Mouse (Mus musculus) MEL (cell line): Measurements from ENCODE around the gene Cma1. TPM values are rescaled to one million over a fixed set of nuclear protein-coding genes. Genes with fewer than 3 reads are reported as not detected.

Experiments
- polyA plus RNA-seq, 2 experiments: library from polyadenylated mRNA; stranded (reverse) in 1 of 2; unstranded in 1 of 2; fragments of >175 nt in 1 of 2; fragments of >200 nt in 1 of 2; gene quantifications; 2 replicates each; pipeline versions ENCODE4 v1.2.1 to v1.2.4; 2012; ENCODE audit warnings: low replicate concordance in 2 of 2, low read depth in 1 of 2; ENCODE audit not compliant: insufficient read length in 2 of 2, insufficient read depth in 1 of 2, missing spikeins in 1 of 2
- total RNA-seq: library from RNA; depleted of rRNA; stranded (reverse); fragments of 300-350 nt; gene quantifications from 2 replicates; pipeline ENCODE4 v1.2.3, GENCODE M21; 2012; rRNA removed

The Cma1 gene
- total and polyA plus RNA-seq, 3 experiments = 0.13 to 0.19 TPM; not detected in 1

Other genes starting within 250 kb of the Cma1 start
- 5.8 and 6.2 TPM in 2 replicates for gene Tgm1, start 230.7 kb downstream of the Cma1 start, total RNA-seq
- 10 to 100 TPM in 1 of 2 experiments, not detected in 1; 11.4 TPM for gene Tgm1, start 230.7 kb downstream of the Cma1 start, polyA plus RNA-seq
- gene Rabggta, start 222.4 kb downstream of the Cma1 start, total RNA-seq = 21.8 and 22.8 TPM in 2 replicates
- gene Rabggta, start 222.4 kb downstream of the Cma1 start, polyA plus RNA-seq = 10 to 100 TPM in 1 of 2 experiments, not detected in 1; 32.0 TPM
- gene Dhrs1, start 199.0 kb downstream of the Cma1 start, total RNA-seq = 20.0 and 21.7 TPM in 2 replicates
- gene Dhrs1, start 199.0 kb downstream of the Cma1 start, polyA plus RNA-seq = 10 to 100 TPM in 1 of 2 experiments, not detected in 1; 48.8 TPM
- 46.1 and 47.8 TPM in 2 replicates for gene Nop9, start 199.0 kb downstream of the Cma1 start, total RNA-seq
- 100 to 1,000 TPM in 1 of 2 experiments, not detected in 1; 112 TPM for gene Nop9, start 199.0 kb downstream of the Cma1 start, polyA plus RNA-seq
- 1.7 and 2.4 TPM in 2 replicates for gene Cideb, start 186.2 kb downstream of the Cma1 start, total RNA-seq
- gene Cideb, start 186.2 kb downstream of the Cma1 start, polyA plus RNA-seq = under 1 TPM in 1 of 2 experiments, not detected in 1; 0.53 TPM
- 0.19 and 0.59 TPM in 2 replicates for gene Ltb4r2, start 183.2 kb downstream of the Cma1 start, total RNA-seq
- under 1 TPM in 1 of 2 experiments, not detected in 1; 0.52 TPM for gene Ltb4r2, start 183.2 kb downstream of the Cma1 start, polyA plus RNA-seq
- 0.35 and 0.65 TPM in 2 replicates for gene Ltb4r1, start 178.7 kb downstream of the Cma1 start, total RNA-seq
- gene Ltb4r1, start 178.7 kb downstream of the Cma1 start, polyA plus RNA-seq = 1 to 10 TPM in 1 of 2 experiments, not detected in 1; 1.5 TPM
- gene Adcy4, start 160.6 kb downstream of the Cma1 start, total RNA-seq = 0.19 and 0.29 TPM in 2 replicates
- gene Adcy4, start 160.6 kb downstream of the Cma1 start, polyA plus RNA-seq = under 1 TPM in 1 of 2 experiments, not detected in 1; 0.35 TPM
- 67.1 and 77.4 TPM in 2 replicates for gene Ripk3, start 155.8 kb downstream of the Cma1 start, total RNA-seq
- 100 to 1,000 TPM; 123 to 124 TPM for gene Ripk3, start 155.8 kb downstream of the Cma1 start, polyA plus RNA-seq
- 0.20 and 0.27 TPM in 2 replicates for gene Nfatc4, start 121.5 kb downstream of the Cma1 start, total RNA-seq
- gene Nfatc4, start 121.5 kb downstream of the Cma1 start, polyA plus RNA-seq = under 1 TPM in 1 of 2 experiments, not detected in 1; 0.71 TPM
- gene Nynrin, start 90.7 kb downstream of the Cma1 start, total RNA-seq = not detected in 2 replicates
- gene Nynrin, start 90.7 kb downstream of the Cma1 start, polyA plus RNA-seq = not detected
- not detected in 2 replicates for gene Cbln3, start 60.3 kb downstream of the Cma1 start, total RNA-seq
- under 1 TPM in 1 of 2 experiments, not detected in 1; 0.19 TPM for gene Cbln3, start 60.3 kb downstream of the Cma1 start, polyA plus RNA-seq
- 5.2 and 6.0 TPM in 2 replicates for gene Khnyn, start 59.7 kb downstream of the Cma1 start, total RNA-seq
- 10 to 100 TPM in 1 of 2 experiments, not detected in 1; 13.3 TPM for gene Khnyn, start 59.7 kb downstream of the Cma1 start, polyA plus RNA-seq
- gene Sdr39u1, start 44.4 kb downstream of the Cma1 start, total RNA-seq = 1.1 TPM in 2 replicates
- 1 to 10 TPM in 1 of 2 experiments, not detected in 1; 2.3 TPM for gene Sdr39u1, start 44.4 kb downstream of the Cma1 start, polyA plus RNA-seq
- gene Cma2, start 6.3 kb upstream of the Cma1 start, total RNA-seq = not detected in 2 replicates
- gene Cma2, start 6.3 kb upstream of the Cma1 start, polyA plus RNA-seq = not detected
- gene Mcpt1, start 73.3 kb upstream of the Cma1 start, total RNA-seq = not detected in 2 replicates
- gene Mcpt1, start 73.3 kb upstream of the Cma1 start, polyA plus RNA-seq = not detected
- 0.08 TPM in 1 of 2 replicates, not detected in the other for gene Mcpt9, start 85.8 kb upstream of the Cma1 start, total RNA-seq
- not detected for gene Mcpt9, start 85.8 kb upstream of the Cma1 start, polyA plus RNA-seq
- 5.0 and 25.6 TPM in 2 replicates for gene Mcpt2, start 97.4 kb upstream of the Cma1 start, total RNA-seq
- gene Mcpt2, start 97.4 kb upstream of the Cma1 start, polyA plus RNA-seq = 1 to 10 TPM in 1 of 2 experiments, not detected in 1; 1.6 TPM
- gene Mcpt4, start 117.6 kb upstream of the Cma1 start, total RNA-seq = not detected in 2 replicates
- not detected for gene Mcpt4, start 117.6 kb upstream of the Cma1 start, polyA plus RNA-seq
- not detected in 2 replicates for gene Mcpt8, start 140.6 kb upstream of the Cma1 start, total RNA-seq
- gene Mcpt8, start 140.6 kb upstream of the Cma1 start, polyA plus RNA-seq = not detected
- not detected in 2 replicates for gene Ctsg, start 157.9 kb upstream of the Cma1 start, total RNA-seq
- not detected for gene Ctsg, start 157.9 kb upstream of the Cma1 start, polyA plus RNA-seq
- gene Gzme, start 175.9 kb upstream of the Cma1 start, total RNA-seq = not detected in 2 replicates
- not detected for gene Gzme, start 175.9 kb upstream of the Cma1 start, polyA plus RNA-seq
- gene Gzmd, start 187.9 kb upstream of the Cma1 start, total RNA-seq = not detected in 2 replicates
- gene Gzmd, start 187.9 kb upstream of the Cma1 start, polyA plus RNA-seq = not detected
- gene Gzmg, start 214.9 kb upstream of the Cma1 start, total RNA-seq = not detected in 2 replicates
- gene Gzmg, start 214.9 kb upstream of the Cma1 start, polyA plus RNA-seq = not detected
- not detected in 2 replicates for gene Gzmn, start 229.9 kb upstream of the Cma1 start, total RNA-seq
- gene Gzmn, start 229.9 kb upstream of the Cma1 start, polyA plus RNA-seq = not detected